Mouse (Mus musculus) lung, embryonic 15.5 days (tissue): Measurements from ENCODE around the gene Vmp1. TPM values are rescaled to one million over a fixed set of nuclear protein-coding genes. Genes with fewer than 3 reads are reported as not detected.
A peak's percentile ranks its signal among the peaks of the same experiment; 100 is the strongest.

ENCODE experiments used
- ATAC-seq: fragments of 200-750 bp; cut with Nextera tagmentation; 2 replicates; pipeline ENCODE4 v1.8.0; 2017; ENCODE audit warnings: moderate number of reproducible peaks, borderline replicate concordance; ENCODE audit not compliant: low FRiP score, low TSS enrichment; ENCODE audit errors: extremely low read depth
- H3K27ac ChIP-seq: fragments of 300-500 bp; sonication (generic); 2 replicates; pipeline ENCODE4 v1.5.1; 2015; ENCODE audit warnings: moderate library complexity, mild to moderate bottlenecking, inconsistent platforms
- H3K27me3 ChIP-seq: fragments of 300-500 bp; sonication (generic); 2 replicates; pipeline ENCODE4 v1.6.1; 2015; ENCODE audit warnings: inconsistent platforms
- H3K36me3 ChIP-seq: fragments of 300-500 bp; sonication (generic); 2 replicates; pipeline ENCODE4 v1.6.1; 2015; ENCODE audit warnings: inconsistent platforms
- H3K4me1 ChIP-seq: fragments of 300-500 bp; sonication (generic); 2 replicates; pipeline ENCODE4 v1.6.1; 2015; ENCODE audit warnings: inconsistent platforms
- H3K4me2 ChIP-seq: fragments of 300-500 bp; sonication (generic); 2 replicates; pipeline ENCODE4 v1.6.1; 2015; ENCODE audit warnings: inconsistent platforms, mild to moderate bottlenecking, moderate library complexity
- H3K4me3 ChIP-seq: fragments of 300-500 bp; sonication (generic); 2 replicates; pipeline ENCODE4 v1.5.1; 2015; ENCODE audit warnings: mild to moderate bottlenecking, inconsistent platforms
- H3K9ac ChIP-seq: fragments of 300-500 bp; sonication (generic); 2 replicates; pipeline ENCODE4 v1.6.1; 2015; ENCODE audit warnings: inconsistent platforms
- H3K9me3 ChIP-seq: fragments of 300-500 bp; sonication (generic); 2 replicates; pipeline ENCODE4 v1.6.1; 2016; ENCODE audit warnings: inconsistent platforms
- WGBS: fragments of 180-500 bp; shearing (Covaris S2); methylation state at CpG from one replicate; pipeline ENCODE4 v1.1.7; 2015; 5-methylcytosine and 5-hydroxymethylcytosine counted together
- polyA plus RNA-seq: library from polyadenylated mRNA; unstranded; fragments of >200 nt; fragmentation: Nextera tagmentation; extraction: Ambion mirVana; gene quantifications from 2 replicates; pipeline ENCODE4 v1.2.1, GENCODE M21; 2015

Gene Vmp1
- polyA plus RNA-seq, 1 experiment from 2014 or later, result 107 TPM

GRCm38 (mm10) chr11:86691956-86692355 lies 8.3 kb upstream of the Vmp1 start:
- Histone ChIP-seq H3K27ac (no peak overlapping the region), H3K27me3 (no peaks in the 10 kb centered on the region), H3K9ac (no peak overlapping the region), H3K4me1 (no peaks in the 10 kb centered on the region; the same call in 1 of the 2 replicates), H3K36me3 (peaks cover 78% of the 10 kb centered on the region), H3K9me3 (no peaks in the 10 kb centered on the region), H3K4me2 (no peak overlapping the region), H3K4me3 (no peak overlapping the region)
- ATAC-seq, result no peak
- 94% methylated on average over 2 of the region's 2 CpGs for WGBS

DNA sequence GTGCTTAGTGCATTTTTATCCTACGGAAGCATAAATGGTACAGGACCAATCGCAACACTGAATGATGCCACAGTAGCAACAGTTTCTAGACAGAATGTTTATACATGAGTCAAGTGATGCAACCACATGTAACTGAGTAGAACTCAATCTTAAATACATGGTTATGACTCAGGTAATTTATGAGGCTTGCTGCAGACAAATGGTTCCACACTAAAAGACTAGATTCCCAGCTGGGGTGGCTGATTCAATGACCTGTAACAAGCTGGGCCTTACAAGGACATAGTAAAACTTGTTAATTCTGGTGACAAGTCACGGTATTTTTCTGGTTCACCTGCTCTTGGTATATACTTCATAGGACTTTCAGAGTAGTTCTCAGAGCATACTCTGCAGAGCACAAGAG lies 7.8 kb upstream of the Vmp1 start:
- WGBS, result 87% methylated on average over 3 of the region's 3 CpGs
- H3K27ac ChIP-seq, result no peak overlapping the region

DNA sequence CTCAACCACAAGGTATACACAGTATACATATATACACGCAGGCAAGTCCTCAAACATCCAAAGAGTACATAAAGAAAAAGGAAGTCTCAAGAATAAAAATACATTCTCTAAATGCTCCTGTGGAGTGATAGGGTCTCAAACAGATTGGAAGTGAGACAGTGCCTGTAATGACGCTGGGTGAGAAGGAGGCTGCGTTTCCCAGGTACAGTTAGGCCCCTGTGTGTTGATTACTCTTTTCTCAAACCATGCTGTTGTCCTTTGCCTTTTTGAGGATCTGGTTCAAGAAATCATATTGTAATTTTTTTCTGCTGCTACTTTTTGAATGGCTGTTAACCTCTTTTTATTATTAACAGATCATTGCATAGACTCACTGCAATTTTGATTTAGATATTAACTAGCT lies 6.7 kb upstream of the Vmp1 start:
- 80% methylated on average over 3 of the region's 3 CpGs for WGBS
- Histone ChIP-seq H3K9ac (no peak overlapping the region), H3K36me3 (peaks cover 67% of the 10 kb centered on the region), H3K27ac (no peak overlapping the region), H3K4me2 (no peak overlapping the region), H3K4me1 (peaks cover 7% of the 10 kb centered on the region), H3K27me3 (no peaks in the 10 kb centered on the region), H3K9me3 (no peaks in the 10 kb centered on the region), H3K4me3 (no peak overlapping the region)
- no peak for ATAC-seq

More for the DNA sequence above, 7.8 kb upstream of the Vmp1 start:
- Histone ChIP-seq H3K36me3 (peaks cover 74% of the 10 kb centered on the region), H3K9ac (no peak overlapping the region), H3K4me1 (no peaks in the 10 kb centered on the region; the same call in 1 of the 2 replicates), H3K4me2 (no peak overlapping the region), H3K9me3 (no peaks in the 10 kb centered on the region), H3K27me3 (no peaks in the 10 kb centered on the region), H3K4me3 (no peak overlapping the region)
- ATAC-seq, result no peak

DNA sequence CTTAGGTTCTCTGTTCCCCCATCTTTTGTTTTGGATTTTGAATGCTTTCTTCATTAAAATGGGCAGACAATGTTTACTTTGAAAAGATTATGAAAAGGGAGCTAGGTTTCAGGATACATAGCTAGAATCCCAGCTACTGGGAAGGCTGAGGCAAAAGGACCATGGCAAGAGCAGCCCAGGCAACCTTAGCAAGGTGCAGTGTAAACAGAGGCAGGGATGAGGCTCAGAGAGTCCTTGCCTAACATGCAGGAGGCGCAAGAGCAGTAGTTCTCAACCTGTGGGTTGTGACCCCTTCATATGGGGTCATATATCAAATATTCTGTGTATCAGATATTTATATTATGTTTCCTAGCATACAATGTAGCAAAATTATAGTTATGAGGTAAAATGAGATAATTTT lies 1.7 kb upstream of the Vmp1 start:
- Histone ChIP-seq H3K9ac (peak overlapping the region; percentile 63; the same call in 1 of the 2 replicates), H3K4me3 (peak overlapping the region; percentile 70), H3K36me3 (peaks cover 20% of the 10 kb centered on the region), H3K4me2 (peak overlapping the region; percentile 67), H3K4me1 (peaks cover 25% of the 10 kb centered on the region), H3K27ac (no peak overlapping the region), H3K9me3 (no peaks in the 10 kb centered on the region), H3K27me3 (no peaks in the 10 kb centered on the region)
- no peak for ATAC-seq
- 72% methylated on average over 1 of the region's 1 CpGs for WGBS

GRCm38 (mm10) chr11:86684126-86685012 lies 733 bp upstream of the Vmp1 start:
- Histone ChIP-seq H3K9ac (peak overlapping the region; percentile 63), H3K4me1 (peaks cover 25% of the 10 kb centered on the region), H3K27ac (peak overlapping the region; percentile 88), H3K4me2 (peak overlapping the region; percentile 67), H3K27me3 (no peaks in the 10 kb centered on the region), H3K36me3 (peaks cover 10% of the 10 kb centered on the region), H3K4me3 (peak overlapping the region; percentile 70), H3K9me3 (no peaks in the 10 kb centered on the region)
- 4% methylated on average over 20 of the region's 20 CpGs for WGBS
- ATAC-seq, result no peak; the same call in 1 of the 2 replicates

GRCm38 (mm10) chr11:86682861-86683260 lies 775 bp downstream of the Vmp1 start:
- peaks cover 5% of the 10 kb centered on the region; the same call in 1 of the 2 replicates for H3K36me3 ChIP-seq
- H3K4me1 ChIP-seq, result peaks cover 25% of the 10 kb centered on the region
- no peaks in the 10 kb centered on the region for H3K9me3 ChIP-seq
- WGBS, result 24% methylated on average over 7 of the region's 7 CpGs
- H3K27me3 ChIP-seq, result no peaks in the 10 kb centered on the region
- 0 out of 2 replicates have a peak overlapping the region, but pooled peaks have one; percentile 88 for H3K27ac ChIP-seq
- H3K4me3 ChIP-seq, result peak overlapping the region; percentile 70
- no peak for ATAC-seq
- H3K4me2 ChIP-seq, result peak overlapping the region; percentile 67
- peak overlapping the region; percentile 63 for H3K9ac ChIP-seq

- H3K27me3 ChIP-seq, result no peaks in the 10 kb centered on the region
- H3K4me3 ChIP-seq, result no peak overlapping the region
- ATAC-seq, result no peak
- H3K4me2 ChIP-seq, result no peak overlapping the region
- WGBS, result 85% methylated on average over 3 of the region's 3 CpGs
- H3K9me3 ChIP-seq, result no peaks in the 10 kb centered on the region
- no peaks in the 10 kb centered on the region for H3K36me3 ChIP-seq
- H3K4me1 ChIP-seq, result peaks cover 25% of the 10 kb centered on the region
- no peak overlapping the region for H3K9ac ChIP-seq
- H3K27ac ChIP-seq, result no peak overlapping the region
These were observed 2.2 kb downstream of the Vmp1 start for GRCm38 (mm10) chr11:86681423-86681822.

- Histone ChIP-seq H3K9ac (no peak overlapping the region), H3K36me3 (no peaks in the 10 kb centered on the region), H3K27me3 (no peaks in the 10 kb centered on the region), H3K4me3 (no peak overlapping the region), H3K4me2 (no peak overlapping the region), H3K4me1 (peaks cover 22% of the 10 kb centered on the region), H3K9me3 (no peaks in the 10 kb centered on the region), H3K27ac (no peak overlapping the region)
- ATAC-seq, result no peak
- 92% methylated on average over 3 of the region's 3 CpGs for WGBS
These were observed 2.9 kb downstream of the Vmp1 start for GRCm38 (mm10) chr11:86680729-86681128.

GRCm38 (mm10) chr11:86678957-86679356 lies 4.7 kb downstream of the Vmp1 start:
- Histone ChIP-seq H3K27me3 (no peaks in the 10 kb centered on the region), H3K4me3 (no peak overlapping the region), H3K9ac (no peak overlapping the region), H3K4me2 (no peak overlapping the region), H3K36me3 (no peaks in the 10 kb centered on the region), H3K4me1 (peaks cover 10% of the 10 kb centered on the region), H3K9me3 (no peaks in the 10 kb centered on the region), H3K27ac (no peak overlapping the region)
- ATAC-seq, result no peak
- WGBS, result 60% methylated on average over 5 of the region's 5 CpGs

- 85% methylated on average over 4 of the region's 4 CpGs for WGBS
- ATAC-seq, result no peak
- Histone ChIP-seq H3K9ac (no peak overlapping the region), H3K9me3 (no peaks in the 10 kb centered on the region), H3K27ac (no peak overlapping the region), H3K4me2 (no peak overlapping the region), H3K36me3 (no peaks in the 10 kb centered on the region), H3K4me1 (no peaks in the 10 kb centered on the region), H3K4me3 (no peak overlapping the region), H3K27me3 (no peaks in the 10 kb centered on the region)
These were observed 8.1 kb downstream of the Vmp1 start for GRCm38 (mm10) chr11:86675520-86675919.

DNA sequence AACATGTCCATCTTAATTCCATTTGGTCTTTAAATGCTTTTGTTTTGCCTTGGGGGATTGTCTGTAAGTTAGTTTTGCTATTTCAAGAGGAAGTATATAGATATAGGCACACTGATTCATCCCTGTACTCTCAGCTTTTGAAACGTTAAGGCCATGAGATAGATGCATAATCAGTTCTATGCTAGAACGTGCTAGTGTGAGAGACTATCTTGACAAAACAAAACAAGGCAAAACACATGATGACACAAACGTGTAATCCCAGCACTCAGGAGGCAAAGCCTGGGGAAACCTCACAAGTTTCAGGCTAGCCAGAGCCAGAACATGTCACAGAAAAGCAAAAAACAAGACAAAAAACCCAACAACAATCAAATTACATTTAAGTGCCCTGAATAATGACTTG lies 10.9 kb downstream of the Vmp1 start:
- Histone ChIP-seq H3K9me3 (no peaks in the 10 kb centered on the region), H3K27me3 (no peaks in the 10 kb centered on the region), H3K9ac (no peak overlapping the region), H3K4me3 (no peak overlapping the region), H3K4me1 (no peaks in the 10 kb centered on the region), H3K4me2 (no peak overlapping the region), H3K27ac (no peak overlapping the region), H3K36me3 (no peaks in the 10 kb centered on the region)
- ATAC-seq, result no peak
- 77% methylated on average over 3 of the region's 3 CpGs for WGBS

DNA sequence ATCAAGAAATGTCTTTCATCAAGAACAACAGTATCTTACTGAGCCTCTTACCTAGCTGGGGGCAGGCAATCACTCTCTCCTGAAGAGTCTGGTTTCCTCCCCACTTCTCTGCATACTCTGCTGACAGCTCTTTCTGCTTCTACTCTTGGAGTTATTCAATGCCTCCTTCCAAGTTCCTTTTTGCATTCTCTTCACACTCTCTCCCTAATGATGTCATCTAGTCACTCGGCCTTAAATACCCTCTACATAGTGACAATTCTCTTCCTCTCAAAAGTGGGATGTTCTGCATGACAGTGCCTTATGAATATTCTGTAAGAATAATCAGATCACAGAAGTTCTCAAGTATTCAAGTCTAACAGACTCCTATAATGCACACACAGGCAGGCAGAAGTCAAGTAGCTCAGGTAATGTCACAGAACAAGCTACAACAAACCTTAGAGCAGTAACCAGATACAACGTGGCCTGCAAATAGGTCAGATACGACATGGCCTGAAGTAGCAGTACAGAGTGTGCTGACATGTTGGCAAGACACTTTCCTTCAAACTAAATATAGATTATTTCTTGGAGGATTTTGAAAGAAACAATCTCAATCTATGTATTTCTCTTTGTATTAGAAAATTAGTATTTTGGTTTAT lies 12.5 kb downstream of the Vmp1 start:
- Histone ChIP-seq H3K9me3 (no peaks in the 10 kb centered on the region), H3K4me1 (no peaks in the 10 kb centered on the region), H3K4me3 (no peak overlapping the region), H3K27me3 (no peaks in the 10 kb centered on the region), H3K36me3 (no peaks in the 10 kb centered on the region), H3K9ac (no peak overlapping the region), H3K4me2 (no peak overlapping the region), H3K27ac (no peak overlapping the region)
- ATAC-seq, result no peak
- WGBS, result 62% methylated on average over 3 of the region's 3 CpGs
